Mouse (Mus musculus): ENCODE results near the gene Uso1. TPM values are rescaled to one million over a fixed set of nuclear protein-coding genes. Genes with fewer than 3 reads are reported as not detected.
A peak's percentile ranks its signal among the peaks of the same experiment; 100 is the strongest.

Gene Uso1
- polyA plus RNA-seq, 2 experiments, result 14.3 to 18.6 TPM

- H3K9ac ChIP-seq (replicated peaks), result no peak overlapping the region
- no peaks in the 10 kb centered on the region for H3K27me3 ChIP-seq (ENCODE audit: control insufficient read depth, insufficient read depth, low read length)
- H3K27ac ChIP-seq, result no peak overlapping the region
- H3K4me2 ChIP-seq (ENCODE audit: low read depth), result no peak overlapping the region
- ATAC-seq (ENCODE audit: insufficient read depth) (no peak), DNase-seq (ENCODE audit: low read depth in 3 of 3, low spot score in 3 of 3) (peak in 1 of 3 experiments; percentile 14)
- TF ChIP-seq CTCF (IDR thresholded peaks at IDR 0.05; ENCODE audit: low read depth) (no peak), EP300 (IDR thresholded peaks at IDR 0.05; ENCODE audit: low read depth) (no peak)
- WGBS (ENCODE audit: insufficient replicate concordance), result 7% methylated on average over 9 of the region's 9 CpGs
- no peaks in the 10 kb centered on the region; the same call in 1 of the 2 replicates for H3K9me3 ChIP-seq (ENCODE audit: control insufficient read depth, low read length)
- H3K4me3 ChIP-seq (ENCODE audit: insufficient read depth in 1 of 2, low read depth in 2 of 2, low read length in 2 of 2), result no peak overlapping the region
- H3K4me1 ChIP-seq (replicated peaks; ENCODE audit: control insufficient read depth in 2 of 2, insufficient read depth in 2 of 2, low read length in 1 of 2), result no peaks in the 10 kb centered on the region
- no peaks in the 10 kb centered on the region for H3K36me3 ChIP-seq (replicated peaks; ENCODE audit: control insufficient read depth, insufficient read depth, low read depth)
Measured at GRCm38 (mm10) chr5:92245483-92245882, 107.7 kb downstream of the Uso1 start.

GRCm38 (mm10) chr5:92248614-92249013, 110.9 kb downstream of the Uso1 start:
- no peak for ATAC-seq (ENCODE audit: insufficient read depth)
- H3K4me2 ChIP-seq (ENCODE audit: low read depth), result no peak overlapping the region
- TF ChIP-seq CTCF (IDR thresholded peaks at IDR 0.05; ENCODE audit: low read depth), result no peak

GRCm38 (mm10) chr5:92252031-92252430, 114.3 kb downstream of the Uso1 start:
- H3K4me3 ChIP-seq (ENCODE audit: insufficient read depth in 1 of 2, low read depth in 2 of 2, low read length in 2 of 2), result no peak overlapping the region
- 69% methylated on average over 6 of the region's 6 CpGs for WGBS (ENCODE audit: insufficient replicate concordance)

More at GRCm38 (mm10) chr5:92248614-92249013, 110.9 kb downstream of the Uso1 start:
- DNase-seq (ENCODE audit: low read depth in 3 of 3, low spot score in 3 of 3), result no peak
- Histone ChIP-seq H3K36me3 (replicated peaks; ENCODE audit: control insufficient read depth, insufficient read depth, low read depth) (no peaks in the 10 kb centered on the region), H3K4me1 (replicated peaks; ENCODE audit: control insufficient read depth in 2 of 2, insufficient read depth in 2 of 2, low read length in 1 of 2) (no peaks in the 10 kb centered on the region), H3K9ac (replicated peaks) (no peak overlapping the region), H3K27me3 (ENCODE audit: control insufficient read depth, insufficient read depth, low read length) (peaks cover 2% of the 10 kb centered on the region; the same call in 1 of the 2 replicates), H3K9me3 (ENCODE audit: control insufficient read depth, low read length) (no peaks in the 10 kb centered on the region; the same call in 1 of the 2 replicates), H3K4me3 (ENCODE audit: insufficient read depth in 1 of 2, low read depth in 2 of 2, low read length in 2 of 2) (no peak overlapping the region), H3K27ac (no peak overlapping the region)
- WGBS (ENCODE audit: insufficient replicate concordance), result 62% methylated on average over 11 of the region's 11 CpGs

More at GRCm38 (mm10) chr5:92252031-92252430, 114.3 kb downstream of the Uso1 start:
- H3K36me3 ChIP-seq (replicated peaks; ENCODE audit: control insufficient read depth, insufficient read depth, low read depth), result no peaks in the 10 kb centered on the region
- no peaks in the 10 kb centered on the region for H3K4me1 ChIP-seq (replicated peaks; ENCODE audit: control insufficient read depth in 2 of 2, insufficient read depth in 2 of 2, low read length in 1 of 2)
- no peaks in the 10 kb centered on the region; the same call in 1 of the 2 replicates for H3K9me3 ChIP-seq (ENCODE audit: control insufficient read depth, low read length)
- H3K27me3 ChIP-seq (ENCODE audit: control insufficient read depth, insufficient read depth, low read length), result peaks cover 2% of the 10 kb centered on the region; the same call in 1 of the 2 replicates
- no peak overlapping the region for H3K4me2 ChIP-seq (ENCODE audit: low read depth)
- no peak overlapping the region for H3K9ac ChIP-seq (replicated peaks)
- TF ChIP-seq CTCF (IDR thresholded peaks at IDR 0.05; ENCODE audit: low read depth) (peak; percentile 3; the same call in 1 of the 2 replicates), EP300 (IDR thresholded peaks at IDR 0.05; ENCODE audit: low read depth) (no peak)
- DNase-seq (ENCODE audit: low read depth in 3 of 3, low spot score in 3 of 3) (no peak), ATAC-seq (ENCODE audit: insufficient read depth) (no peak)
- H3K27ac ChIP-seq, result no peak overlapping the region

Other genes starting within 250 kb of the Uso1 start
- gene Rchy1, start 174.9 kb upstream of the Uso1 start, polyA plus RNA-seq (2012; rRNA removed), result 20.1 and 20.9 TPM in 2 replicates
- 15.1 and 15.6 TPM in 2 replicates for gene Rchy1, start 174.9 kb upstream of the Uso1 start, polyA plus RNA-seq (2014; fragmentation: Nextera tagmentation; extraction: Ambion mirVana)
- not detected in 2 replicates for gene Odaph, start 150.5 kb upstream of the Uso1 start, polyA plus RNA-seq (2012; rRNA removed)
- not detected in 2 replicates for gene Odaph, start 150.5 kb upstream of the Uso1 start, polyA plus RNA-seq (2014; fragmentation: Nextera tagmentation; extraction: Ambion mirVana)
- gene Cdkl2, start 94.1 kb upstream of the Uso1 start, polyA plus RNA-seq (2012; rRNA removed), result 0.11 and 0.13 TPM in 2 replicates
- gene Cdkl2, start 94.1 kb upstream of the Uso1 start, polyA plus RNA-seq (2014; fragmentation: Nextera tagmentation; extraction: Ambion mirVana), result 0.30 and 0.49 TPM in 2 replicates
- gene G3bp2, start 54.2 kb upstream of the Uso1 start, polyA plus RNA-seq (2012; rRNA removed), result 12.5 and 19.0 TPM in 2 replicates
- 54.3 and 56.0 TPM in 2 replicates for gene G3bp2, start 54.2 kb upstream of the Uso1 start, polyA plus RNA-seq (2014; fragmentation: Nextera tagmentation; extraction: Ambion mirVana)
- gene U90926, start 77.5 kb downstream of the Uso1 start, polyA plus RNA-seq (2012; rRNA removed), result not detected in 2 replicates
- gene U90926, start 77.5 kb downstream of the Uso1 start, polyA plus RNA-seq (2014; fragmentation: Nextera tagmentation; extraction: Ambion mirVana), result not detected in 2 replicates
- 0.05 and 0.13 TPM in 2 replicates for gene Ppef2, start 118.3 kb downstream of the Uso1 start, polyA plus RNA-seq (2012; rRNA removed)
- gene Ppef2, start 118.3 kb downstream of the Uso1 start, polyA plus RNA-seq (2014; fragmentation: Nextera tagmentation; extraction: Ambion mirVana), result not detected in 2 replicates
- 4.3 and 4.4 TPM in 2 replicates for gene Naaa, start 140.2 kb downstream of the Uso1 start, polyA plus RNA-seq (2012; rRNA removed)
- 3.6 and 4.5 TPM in 2 replicates for gene Naaa, start 140.2 kb downstream of the Uso1 start, polyA plus RNA-seq (2014; fragmentation: Nextera tagmentation; extraction: Ambion mirVana)
- 8.1 and 9.5 TPM in 2 replicates for gene Sdad1, start 172.5 kb downstream of the Uso1 start, polyA plus RNA-seq (2012; rRNA removed)
- gene Sdad1, start 172.5 kb downstream of the Uso1 start, polyA plus RNA-seq (2014; fragmentation: Nextera tagmentation; extraction: Ambion mirVana), result 17.4 and 18.8 TPM in 2 replicates
- gene Cxcl9, start 190.1 kb downstream of the Uso1 start, polyA plus RNA-seq (2012; rRNA removed), result 0.06 TPM in 1 of 2 replicates, not detected in the other
- gene Cxcl9, start 190.1 kb downstream of the Uso1 start, polyA plus RNA-seq (2014; fragmentation: Nextera tagmentation; extraction: Ambion mirVana), result 0.20 TPM in 1 of 2 replicates, not detected in the other
- gene Art3, start 193.9 kb downstream of the Uso1 start, polyA plus RNA-seq (2012; rRNA removed), result 0.53 and 1.1 TPM in 2 replicates
- 1.7 and 2.1 TPM in 2 replicates for gene Art3, start 193.9 kb downstream of the Uso1 start, polyA plus RNA-seq (2014; fragmentation: Nextera tagmentation; extraction: Ambion mirVana)
- gene Cxcl10, start 211.0 kb downstream of the Uso1 start, polyA plus RNA-seq (2012; rRNA removed), result 7.8 and 10.0 TPM in 2 replicates
- gene Cxcl10, start 211.0 kb downstream of the Uso1 start, polyA plus RNA-seq (2014; fragmentation: Nextera tagmentation; extraction: Ambion mirVana), result 4.8 and 6.0 TPM in 2 replicates